16 mouse cellular contexts compared by ENCODE assay signal in genomic region chr11:29864269-29864668, GRCm38 (mm10). TPM values are rescaled to one million over a fixed set of nuclear protein-coding genes. Genes with fewer than 3 reads are reported as not detected.
"Had no signal": no experiment of that assay in that cellular context is flagged by ENCODE, and none has a peak within 500 bp of the region (broad histone marks: within the 10 kb centered on the region; RNA-seq: fewer than 3 reads in every experiment).

No protein-coding gene starts in this region.

- H3K9me3 ChIP-seq: limb, embryonic 13.5 days; liver, embryonic 13.5 days; lung, embryonic 15.5 days; midbrain, embryonic 10.5 days; neural tube, embryonic 12.5 days had no signal

- H3K27me3 ChIP-seq: limb, embryonic 13.5 days; liver, embryonic 13.5 days; lung, embryonic 15.5 days; neural tube, embryonic 12.5 days had no signal

- H3K4me2 ChIP-seq: limb, embryonic 13.5 days; liver, embryonic 13.5 days; lung, embryonic 15.5 days; neural tube, embryonic 12.5 days had no signal

- H3K36me3 ChIP-seq: limb, embryonic 13.5 days; liver, embryonic 13.5 days; lung, embryonic 15.5 days; midbrain, embryonic 10.5 days; neural tube, embryonic 12.5 days had no signal

- H3K4me3 ChIP-seq: layer of hippocampus, adult 2 months; limb, embryonic 13.5 days; liver, embryonic 13.5 days; lung, embryonic 15.5 days; midbrain, embryonic 10.5 days; neural tube, embryonic 12.5 days had no signal

- H3K9ac ChIP-seq: limb, embryonic 13.5 days; liver, embryonic 13.5 days; liver, postnatal 0 days; lung, embryonic 15.5 days; neural tube, embryonic 12.5 days had no signal

- H3K4me1 ChIP-seq: limb, embryonic 13.5 days; liver, embryonic 13.5 days; lung, embryonic 15.5 days; neural tube, embryonic 12.5 days had no signal

- DNase-seq: kidney, adult 18-20 months; kidney, postnatal 10 days; kidney, postnatal 4 days; left cerebral cortex, postnatal 4 days; liver, embryonic 13.5 days; liver, postnatal 0 days; lung, postnatal 14 days; midbrain, embryonic 14.5 days; thymus, adult 18-20 months; thymus, postnatal 14 days had no signal

- H3K27ac ChIP-seq: layer of hippocampus, adult 2 months; limb, embryonic 13.5 days; liver, embryonic 13.5 days; lung, embryonic 15.5 days; midbrain, embryonic 10.5 days; neural tube, embryonic 12.5 days had no signal

- ATAC-seq: liver, postnatal 0 days had no signal

RNA-seq across cellular contexts. Expression of gene 4931440F15Rik, which starts 38.8 kb away (rescaled TPM):
- total RNA-seq: neutrophil, adult 5-6 weeks had no signal
